Mouse (Mus musculus) liver, embryonic 14.5 days (tissue): ENCODE measurements around the gene Scn9a.

Experiments
- CTCF ChIP-seq: IDR thresholded peaks from 2 replicates; pipeline ENCODE4 v1.5.1; 2016; ENCODE audit warnings: antibody characterized with exemption, low read depth, control low read depth
- EP300 ChIP-seq: IDR thresholded peaks from 2 replicates; pipeline ENCODE4 v1.6.1; 2016; ENCODE audit warnings: antibody characterized with exemption, low read depth

GRCm38 (mm10) chr2:66508032-66508431 lies 126.7 kb downstream of the Scn9a start:
- TF ChIP-seq CTCF (no peak), EP300 (no peak)
